Mouse (Mus musculus) olfactory bulb, adult 2 months (tissue): ENCODE measurements around the gene Fkbpl.

Experiments used
- CTCF ChIP-seq: fragments of 200-500 bp; IDR thresholded peaks from 2 replicates; pipeline ENCODE4 v1.5.1; 2012; ENCODE audit warnings: low read depth, mild to moderate bottlenecking, low read length, moderate library complexity; ENCODE audit not compliant: insufficient read depth
- POLR2A ChIP-seq: fragments of 200-500 bp; IDR thresholded peaks from 2 replicates; pipeline ENCODE4 v1.6.1; 2012; ENCODE audit warnings: mild to moderate bottlenecking, low read depth, low read length, moderate library complexity; ENCODE audit not compliant: insufficient read depth

DNA sequence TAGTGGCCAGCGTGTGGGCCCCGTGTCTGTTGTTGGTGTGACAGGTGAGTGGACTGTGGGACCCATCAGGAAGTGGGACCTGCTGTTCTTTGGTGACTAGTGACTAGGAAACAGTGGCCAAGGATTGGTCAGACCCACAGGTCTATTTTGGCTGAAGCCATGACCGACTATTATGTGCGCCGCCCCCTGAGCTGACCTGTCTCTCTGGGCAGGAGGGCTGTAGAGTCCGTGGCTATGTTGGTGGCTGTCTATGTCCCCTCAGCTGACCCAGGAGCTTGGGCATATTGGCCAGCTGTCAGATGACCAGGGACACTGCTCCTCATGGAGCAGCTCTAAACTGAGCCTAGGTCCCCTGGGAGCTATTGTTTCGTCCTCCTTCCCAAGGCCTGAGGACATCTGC is 44.3 kb downstream of the Fkbpl start:
- TF ChIP-seq CTCF = no peak
- TF ChIP-seq POLR2A = no peak
